Mouse (Mus musculus) ES-Bruce4 (cell line): Measurements from ENCODE around the gene Neb.

Source experiments
- CTCF ChIP-seq: IDR thresholded peaks from one replicate; pipeline ENCODE4 v1.8.1; 2011; ENCODE audit warnings: low read depth, low read length
- POLR2A ChIP-seq: IDR thresholded peaks from one replicate; pipeline ENCODE4 v1.8.1; 2011; ENCODE audit warnings: low read length; ENCODE audit not compliant: insufficient read depth

DNA sequence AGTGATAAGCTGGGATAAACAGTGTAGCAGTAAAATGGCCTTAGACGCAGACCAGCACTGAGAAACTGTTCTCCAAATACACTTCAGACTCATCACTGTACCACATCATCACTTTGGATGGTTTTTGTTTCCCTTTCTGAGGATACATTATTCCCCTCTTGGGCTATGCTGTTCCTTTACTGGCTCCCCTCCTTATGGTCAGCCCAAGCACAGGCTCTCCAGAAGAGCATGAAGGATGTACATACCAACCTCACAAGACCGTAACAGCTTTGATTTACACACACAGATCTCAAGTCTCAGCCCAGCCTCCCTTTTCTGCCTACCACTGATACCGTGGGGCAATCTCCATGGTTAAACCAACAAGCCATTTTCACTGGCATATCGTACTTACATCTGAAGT is 6.2 kb downstream of the Neb start:
- TF ChIP-seq CTCF (no peak), POLR2A (no peak)
